Mouse (Mus musculus) gonadal fat pad, adult 2 months (tissue): ENCODE measurements around the gene Aprt. TPM values are rescaled to one million over a fixed set of nuclear protein-coding genes. Genes with fewer than 3 reads are reported as not detected.

ENCODE experiments used
- DNase-seq: peaks from one replicate; pipeline ENCODE4 v3.0.0-alpha.2; 2012; ENCODE audit warnings: low read depth
- polyA plus RNA-seq: library from polyadenylated mRNA; depleted of rRNA; stranded (reverse); fragments of >200 nt; gene quantifications from 2 replicates; pipeline ENCODE4 v1.2.3, GENCODE M21; 2012; rRNA removed

Gene Aprt
- polyA plus RNA-seq, 1 experiment, result 42.2 TPM

DNA sequence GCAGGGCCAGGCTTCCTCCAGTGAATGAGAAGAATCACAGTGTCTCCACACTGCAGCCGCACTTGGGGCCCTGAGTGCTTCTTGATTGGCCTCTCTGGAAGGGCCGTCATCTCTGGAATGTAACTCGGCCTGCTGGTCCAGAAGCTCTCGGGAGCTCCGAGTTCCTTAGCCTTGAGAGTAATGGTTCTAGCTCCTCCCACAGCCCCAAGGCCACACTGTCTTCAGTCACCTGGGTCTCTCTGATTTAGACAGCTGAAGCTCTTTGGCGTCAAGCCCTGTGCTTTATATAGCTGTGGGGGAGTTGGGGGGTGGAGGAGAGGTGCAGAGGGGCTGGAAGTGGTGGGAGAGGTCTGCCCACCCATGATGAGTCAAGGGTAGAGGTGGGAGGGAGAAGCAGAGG is 39.7 kb downstream of the Aprt start:
- DNase-seq, result no peak

DNA sequence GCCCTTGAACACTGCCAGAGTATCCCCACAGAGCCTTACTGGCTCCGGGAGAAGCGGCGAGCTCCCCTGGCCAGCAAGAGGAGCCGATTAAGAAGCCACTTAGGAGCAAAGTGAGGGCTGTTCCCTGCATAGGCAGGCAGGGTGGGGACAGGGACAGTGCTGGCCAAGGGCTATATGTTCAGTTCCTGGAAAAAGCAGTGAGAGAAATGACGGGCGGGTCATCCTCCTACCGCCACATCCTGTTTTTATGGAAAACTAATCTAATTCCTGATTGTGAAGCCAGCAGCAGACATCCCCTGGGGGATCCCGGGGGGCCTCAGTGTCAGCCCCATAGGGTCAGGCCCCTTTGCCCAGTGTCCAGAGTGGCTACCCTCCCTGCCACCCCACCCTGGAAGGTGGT is 45.4 kb downstream of the Aprt start:
- no peak for DNase-seq

DNA sequence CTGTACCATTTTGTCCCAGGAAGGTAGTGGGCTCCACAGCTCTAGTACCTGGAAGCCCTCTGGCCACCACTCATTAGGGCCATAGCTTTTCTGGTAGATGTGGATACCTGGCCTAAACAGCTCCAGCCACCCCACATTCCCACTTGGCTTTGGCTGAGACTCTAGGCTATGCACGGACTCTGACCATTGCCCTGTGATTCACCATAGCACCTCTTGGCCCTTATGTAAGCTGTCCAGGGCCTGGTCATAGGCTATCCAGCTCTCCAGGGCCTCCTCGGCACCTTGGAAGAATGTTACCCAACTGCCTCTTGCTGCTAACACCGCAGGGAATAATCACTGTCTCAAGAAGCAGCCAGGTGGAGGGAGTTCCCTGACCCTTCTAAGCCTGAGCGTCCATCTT is 47.5 kb downstream of the Aprt start:
- no peak for DNase-seq

DNA sequence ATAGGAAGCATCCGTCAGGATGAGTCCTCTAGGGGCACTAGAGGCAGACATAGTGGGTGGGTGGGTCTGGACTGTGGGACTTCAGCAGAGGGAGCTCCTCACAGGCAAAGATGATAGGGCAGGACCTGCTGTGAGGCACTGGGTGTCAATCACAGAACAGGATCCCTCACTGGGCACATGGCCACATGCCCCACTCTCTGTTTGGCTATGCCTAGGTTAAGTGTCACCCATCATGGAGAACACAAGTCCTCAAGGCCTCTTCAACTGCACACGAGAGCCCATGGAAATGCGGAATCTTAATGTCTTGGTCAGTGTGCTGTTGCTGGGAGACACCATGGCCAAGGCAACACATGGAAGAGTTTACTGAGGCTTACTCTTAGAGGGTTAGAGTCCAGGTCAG is 48.8 kb downstream of the Aprt start:
- DNase-seq, result no peak

DNA sequence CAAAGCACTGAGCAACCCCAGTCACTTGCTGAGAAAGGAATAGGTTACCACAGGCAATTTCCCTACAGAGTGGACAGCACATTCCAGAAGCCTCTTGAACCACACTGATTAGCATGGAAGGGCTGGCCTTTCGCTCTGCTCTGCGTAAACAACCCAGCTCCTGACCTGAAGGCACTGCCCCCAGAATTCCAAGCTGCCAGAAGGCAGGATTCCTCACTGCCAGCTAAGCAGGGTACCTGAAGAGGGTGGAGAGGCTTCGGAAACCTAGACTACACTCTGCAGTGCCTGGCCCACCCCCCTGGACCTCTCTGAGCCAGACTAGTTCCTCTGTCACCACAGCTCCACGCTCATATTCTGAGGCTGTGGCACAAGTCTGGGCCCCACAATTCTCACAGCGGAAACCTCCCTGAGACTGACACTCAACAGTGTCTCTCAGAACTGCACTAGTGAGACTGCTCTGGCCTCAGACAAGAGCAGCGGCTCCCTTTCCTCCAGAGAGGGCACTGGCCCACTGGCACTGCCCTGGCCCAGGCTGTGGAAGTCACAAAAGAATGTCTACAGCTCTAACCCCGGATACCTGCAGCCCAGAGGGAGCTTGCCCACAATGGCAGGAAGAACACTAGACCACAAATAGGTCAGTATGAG is 50.1 kb downstream of the Aprt start:
- no peak for DNase-seq

DNA sequence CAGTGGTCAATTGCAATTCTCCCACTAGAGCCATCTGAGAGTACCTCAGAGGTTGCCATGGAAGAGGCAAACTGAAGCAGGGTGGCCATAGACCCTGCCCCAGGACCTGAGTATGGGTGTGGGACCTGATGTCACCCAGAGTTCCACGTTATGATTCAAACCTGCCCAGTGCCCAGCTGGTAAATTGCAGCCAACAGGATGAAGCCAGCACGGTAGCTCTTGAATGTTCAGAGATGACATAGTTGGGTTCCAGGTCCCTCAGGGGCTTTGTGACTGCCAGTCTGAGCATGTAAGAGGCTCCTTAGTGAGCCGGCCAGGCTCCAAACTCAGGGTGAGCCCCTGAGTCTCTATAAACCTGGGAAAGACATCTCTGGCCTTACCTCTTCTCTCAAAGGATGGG is 50.6 kb downstream of the Aprt start:
- no peak for DNase-seq

DNA sequence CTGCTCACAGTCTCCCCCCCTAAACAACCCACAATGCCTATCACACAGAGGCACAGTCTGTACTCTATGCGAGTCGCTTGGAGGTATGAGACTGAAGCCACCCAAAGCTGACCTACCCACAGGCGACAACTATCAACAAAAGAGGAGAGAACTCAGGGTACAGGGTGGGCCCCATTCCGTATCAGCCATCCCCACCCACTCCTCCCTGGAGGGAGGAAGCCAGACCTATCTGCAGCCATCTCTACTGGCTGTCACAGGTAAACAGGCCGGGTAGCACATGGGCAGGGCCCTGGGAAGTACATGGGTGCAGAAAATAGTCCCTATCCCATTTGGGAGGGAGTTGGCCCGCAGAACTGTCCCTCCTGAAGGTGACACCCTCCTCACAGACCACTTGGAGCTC is 51.7 kb downstream of the Aprt start:
- no peak for DNase-seq

Other genes with a start within 250 kb of the Aprt start
- not detected in 2 replicates for gene Trhr2, start 216.2 kb downstream of the Aprt start, polyA plus RNA-seq
- gene Zc3h18, start 200.3 kb downstream of the Aprt start, polyA plus RNA-seq, result 18.9 and 22.1 TPM in 2 replicates
- 0.33 and 0.34 TPM in 2 replicates for gene Il17c, start 154.9 kb downstream of the Aprt start, polyA plus RNA-seq
- 72.6 and 73.9 TPM in 2 replicates for gene Cyba, start 144.0 kb downstream of the Aprt start, polyA plus RNA-seq
- 31.6 and 42.7 TPM in 2 replicates for gene Mvd, start 133.5 kb downstream of the Aprt start, polyA plus RNA-seq
- 1.9 and 2.4 TPM in 2 replicates for gene Snai3, start 116.2 kb downstream of the Aprt start, polyA plus RNA-seq
- 66.8 and 72.7 TPM in 2 replicates for gene Rnf166, start 100.8 kb downstream of the Aprt start, polyA plus RNA-seq
- 16.1 and 21.8 TPM in 2 replicates for gene Ctu2, start 100.8 kb downstream of the Aprt start, polyA plus RNA-seq
- 161 and 162 TPM in 2 replicates for gene Piezo1, start 25.6 kb downstream of the Aprt start, polyA plus RNA-seq
- gene Cdt1, start 8.9 kb downstream of the Aprt start, polyA plus RNA-seq, result 4.6 and 5.6 TPM in 2 replicates
- gene Galns, start 34.6 kb upstream of the Aprt start, polyA plus RNA-seq, result 21.4 and 23.8 TPM in 2 replicates
- gene Trappc2l, start 34.7 kb upstream of the Aprt start, polyA plus RNA-seq, result 109 and 121 TPM in 2 replicates
- not detected in 2 replicates for gene Pabpn1l, start 45.8 kb upstream of the Aprt start, polyA plus RNA-seq
- gene Cbfa2t3, start 122.2 kb upstream of the Aprt start, polyA plus RNA-seq, result 3.9 and 6.1 TPM in 2 replicates
- 23.1 and 23.2 TPM in 2 replicates for gene Acsf3, start 198.6 kb upstream of the Aprt start, polyA plus RNA-seq